Mouse (Mus musculus): ENCODE data around the gene G430095P16Rik. TPM values are rescaled to one million over a fixed set of nuclear protein-coding genes. Genes with fewer than 3 reads are reported as not detected.

The G430095P16Rik gene
- total RNA-seq, 2 experiments from 2014 or later: 0.36 to 0.78 TPM

- intact Hi-C loops (cut with DNase I): no loop called here
- no peak for TF ChIP-seq CTCF (IDR thresholded peaks at IDR 0.05)
- Histone ChIP-seq H3K4me3 (peak overlapping the region; percentile 60; the same call in 1 of the 2 replicates), H3K27ac (peak overlapping the region; percentile 91)
- DNase-seq: peak; percentile 16
Measured at GRCm38 (mm10) chr8:84740895-84741843, 18.4 kb downstream of the G430095P16Rik start.

GRCm38 (mm10) chr8:84742171-84743053 is 19.6 kb downstream of the G430095P16Rik start:
- TF ChIP-seq CTCF (IDR thresholded peaks at IDR 0.05): no peak
- intact Hi-C loops (cut with DNase I): no loop called here
- Histone ChIP-seq H3K27ac (peak overlapping the region; percentile 91), H3K4me3 (peak overlapping the region; percentile 60)
- DNase-seq: peak; percentile 88

DNA sequence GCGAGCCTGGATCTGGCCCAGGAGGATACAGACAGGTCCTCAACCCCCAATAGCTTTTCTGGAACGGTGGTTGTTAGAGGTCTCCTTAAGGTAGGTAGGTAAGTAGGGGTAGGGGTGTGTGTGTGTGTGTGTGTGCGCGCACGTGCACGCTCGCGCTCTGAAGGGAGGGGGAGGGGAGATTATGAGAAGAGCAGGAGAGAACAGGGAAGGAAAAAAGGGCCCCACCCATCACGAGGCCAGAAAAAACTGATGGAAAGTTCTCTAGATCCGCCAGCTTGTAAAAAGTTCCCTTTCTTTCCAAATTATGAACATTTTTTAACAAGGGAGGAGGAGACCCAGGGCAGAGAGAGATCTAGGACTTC is 20.2 kb downstream of the G430095P16Rik start:
- intact Hi-C loops (cut with DNase I): no loop called here
- no peak for TF ChIP-seq CTCF (IDR thresholded peaks at IDR 0.05)
- Histone ChIP-seq H3K27ac (peak overlapping the region; percentile 91), H3K4me3 (peak overlapping the region; percentile 60)
- peak; percentile 67 for DNase-seq

- peak; percentile 84 for DNase-seq
- no peak for TF ChIP-seq CTCF (IDR thresholded peaks at IDR 0.05)
- intact Hi-C loops (cut with DNase I): no loop called here
- H3K4me3 ChIP-seq: peak overlapping the region; percentile 60
- H3K27ac ChIP-seq: peak overlapping the region; percentile 91
Measured at GRCm38 (mm10) chr8:84743517-84744420, 21.0 kb downstream of the G430095P16Rik start.

DNA sequence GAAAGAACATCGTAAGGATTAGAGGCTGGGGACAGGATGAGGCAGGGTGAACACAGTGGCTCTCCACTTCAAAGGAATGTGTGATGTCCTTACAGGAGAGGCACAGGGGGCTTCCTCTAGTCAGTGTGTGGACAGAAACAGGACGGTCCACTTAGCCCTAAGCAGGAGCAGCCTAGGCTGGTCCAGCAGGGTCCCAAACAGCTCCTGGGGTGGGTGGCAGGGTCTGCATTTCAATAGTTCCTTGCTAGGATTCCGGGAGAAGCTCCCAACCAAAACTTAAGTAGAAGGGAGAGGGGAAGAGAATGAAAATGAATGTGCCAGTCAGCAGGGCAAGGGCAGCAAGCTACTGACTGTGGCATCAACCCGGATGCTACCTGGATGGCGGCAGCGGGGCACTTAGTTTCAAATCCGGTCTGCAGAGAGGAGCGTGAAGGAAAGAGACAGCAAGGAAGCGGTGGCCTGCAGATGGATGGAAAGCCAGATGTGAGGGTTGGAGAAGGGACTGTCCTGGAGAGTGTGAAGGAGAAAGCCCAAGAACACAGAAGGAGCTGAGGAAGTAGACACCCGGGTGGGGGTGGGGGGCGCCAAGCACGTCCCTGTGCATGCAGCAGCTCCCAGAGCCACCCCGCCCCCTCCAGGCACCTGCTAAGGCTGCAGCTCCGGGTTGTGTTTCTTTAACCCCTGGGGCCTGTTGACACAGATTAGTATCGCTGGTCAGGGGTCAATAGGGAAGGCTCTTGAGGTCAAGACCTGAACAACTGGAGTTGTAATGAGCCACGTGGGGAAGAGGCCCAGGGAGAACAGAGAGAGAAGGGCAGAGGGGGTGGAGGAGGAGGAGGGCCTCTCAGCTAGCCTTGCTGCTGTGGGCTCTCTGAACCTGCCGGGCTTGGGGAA is 22.5 kb downstream of the G430095P16Rik start:
- Histone ChIP-seq H3K27ac (peak overlapping the region; percentile 91), H3K4me3 (peak overlapping the region; percentile 26)
- DNase-seq: peak; percentile 75
- intact Hi-C loops (cut with DNase I): no loop called here
- TF ChIP-seq CTCF (IDR thresholded peaks at IDR 0.05): peak; percentile 16; the same call in 1 of the 2 replicates

GRCm38 (mm10) chr8:84749519-84749918 is 26.7 kb downstream of the G430095P16Rik start:
- Histone ChIP-seq H3K4me3 (peak overlapping the region; percentile 49), H3K27ac (peak overlapping the region; percentile 78)
- TF ChIP-seq CTCF (IDR thresholded peaks at IDR 0.05): no peak
- DNase-seq: no peak
- intact Hi-C loops (cut with DNase I): loop anchor here (2.0 kb wide), 1 partner anchor 15 kb away; no protein-coding TSS in a partner anchor

- no peak for TF ChIP-seq CTCF (IDR thresholded peaks at IDR 0.05)
- Histone ChIP-seq H3K4me3 (no peak overlapping the region), H3K27ac (peak overlapping the region; percentile 63; the same call in 1 of the 2 replicates)
- intact Hi-C loops (cut with DNase I): no loop called here
- no peak for DNase-seq
Measured at GRCm38 (mm10) chr8:84752734-84753582, 30.2 kb downstream of the G430095P16Rik start.

- intact Hi-C loops (cut with DNase I): no loop called here
- peak overlapping the region; percentile 83 for H3K27ac ChIP-seq
- no peak for DNase-seq
- H3K4me3 ChIP-seq: peak overlapping the region; percentile 37
- TF ChIP-seq CTCF (IDR thresholded peaks at IDR 0.05): peak; percentile 16; the same call in 1 of the 2 replicates
Measured at GRCm38 (mm10) chr8:84757501-84757900, 34.7 kb downstream of the G430095P16Rik start.

DNA sequence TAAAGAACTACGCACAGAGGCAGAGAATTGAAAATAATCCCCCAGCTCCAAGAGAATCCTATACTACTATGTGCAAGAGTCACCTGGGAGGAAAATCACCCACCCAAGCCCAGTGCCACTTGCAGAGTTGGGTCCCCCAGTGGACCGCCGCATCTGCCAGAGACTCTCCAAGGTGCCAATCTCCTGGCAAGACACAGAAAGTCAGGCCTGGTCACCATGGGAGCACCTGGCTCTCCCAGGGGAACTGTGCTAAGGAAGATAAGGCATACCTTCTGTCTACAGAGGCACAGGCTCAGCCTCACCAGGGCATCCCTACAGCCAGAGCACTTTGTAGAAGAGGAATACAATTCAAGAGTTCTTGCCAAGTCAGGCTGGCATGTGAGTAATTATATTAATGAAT is 35.5 kb downstream of the G430095P16Rik start:
- TF ChIP-seq CTCF (IDR thresholded peaks at IDR 0.05): no peak
- intact Hi-C loops (cut with DNase I): no loop called here
- peak overlapping the region; percentile 37; the same call in 1 of the 2 replicates for H3K4me3 ChIP-seq

GRCm38 (mm10) chr8:84759126-84759525 is 36.3 kb downstream of the G430095P16Rik start:
- DNase-seq: peak; percentile 73

More for the DNA sequence above, 35.5 kb downstream of the G430095P16Rik start:
- DNase-seq: no peak
- H3K27ac ChIP-seq: peak overlapping the region; percentile 83

More at GRCm38 (mm10) chr8:84759126-84759525, 36.3 kb downstream of the G430095P16Rik start:
- Histone ChIP-seq H3K27ac (peak overlapping the region; percentile 83), H3K4me3 (no peak overlapping the region)
- peak; percentile 52 for TF ChIP-seq CTCF (IDR thresholded peaks at IDR 0.05)
- intact Hi-C loops (cut with DNase I): no loop called here

Measured in gastrocnemius, adult 2 months (tissue).